Mouse (Mus musculus): ENCODE data around the gene Bcl2l13.

GRCm38 (mm10) chr6:120932597-120932996 lies 96.6 kb downstream of the Bcl2l13 start:
- no peak for TF ChIP-seq CTCF (conservative IDR thresholded peaks at IDR 0.05; ENCODE audit: low read length)
- no peak for TF ChIP-seq POU5F1 (IDR thresholded peaks at IDR 0.05; ENCODE audit: borderline replicate concordance, low read length)

Data from E14TG2a.4 (cell line).